Mouse (Mus musculus) embryonic facial prominence, embryonic 14.5 days (tissue): ENCODE results near the gene Zfp652. TPM values are rescaled to one million over a fixed set of nuclear protein-coding genes. Genes with fewer than 3 reads are reported as not detected.
A peak's percentile ranks its signal among the peaks of the same experiment; 100 is the strongest.

Experiments used
- ATAC-seq: fragments of 200-750 bp; cut with Nextera tagmentation; 2 replicates; pipeline ENCODE4 v1.8.0; 2017; ENCODE audit warnings: low read depth, moderate number of reproducible peaks, moderate TSS enrichment
- DNase-seq: peaks from one replicate; pipeline ENCODE4 v3.0.0-alpha.2; 2015; ENCODE audit warnings: low spot score
- H3K27ac ChIP-seq: fragments of 300-500 bp; sonication (generic); replicated peaks from 2 replicates; pipeline ENCODE4 v1.5.1; 2014; ENCODE audit warnings: low read depth, mild to moderate bottlenecking, low read length, moderate library complexity
- H3K27me3 ChIP-seq: fragments of 300-500 bp; sonication (generic); replicated peaks from 2 replicates; pipeline ENCODE4 v1.6.1; 2014; ENCODE audit warnings: low read length; ENCODE audit not compliant: control insufficient read depth, insufficient read depth
- H3K36me3 ChIP-seq: fragments of 300-500 bp; sonication (generic); 2 replicates; pipeline ENCODE4 v1.6.1; 2014; ENCODE audit warnings: low read length, mixed read lengths; ENCODE audit not compliant: control insufficient read depth, insufficient read depth
- H3K4me1 ChIP-seq: fragments of 300-500 bp; sonication (generic); 2 replicates; pipeline ENCODE4 v1.6.1; 2014; ENCODE audit warnings: antibody characterized with exemption, low read length; ENCODE audit not compliant: control insufficient read depth, insufficient read depth
- H3K4me2 ChIP-seq: fragments of 300-500 bp; sonication (generic); 2 replicates; pipeline ENCODE4 v1.6.1; 2014; ENCODE audit warnings: low read depth, mild to moderate bottlenecking, low read length, moderate library complexity, mixed read lengths
- H3K4me3 ChIP-seq: fragments of 300-500 bp; sonication (generic); 2 replicates; pipeline ENCODE4 v1.5.1; 2014; ENCODE audit warnings: low read depth, mild to moderate bottlenecking, low read length
- H3K9ac ChIP-seq: fragments of 300-500 bp; sonication (generic); 2 replicates; pipeline ENCODE4 v1.6.1; 2014; ENCODE audit warnings: low read depth, mild to moderate bottlenecking, low read length, moderate library complexity, mixed read lengths
- H3K9me3 ChIP-seq: fragments of 300-500 bp; sonication (generic); 2 replicates; pipeline ENCODE4 v1.6.1; 2016; ENCODE audit warnings: low read length; ENCODE audit not compliant: control insufficient read depth
- WGBS: fragments of 180-500 bp; shearing (Covaris S2); extraction: QIAGEN DNeasy Blood & Tissue Kit; methylation state at CpG from one replicate; pipeline ENCODE4 v1.1.7; 2014; 5-methylcytosine and 5-hydroxymethylcytosine counted together
- polyA plus RNA-seq: library from polyadenylated mRNA; unstranded; fragments of >200 nt; fragmentation: Nextera tagmentation; extraction: Ambion mirVana; gene quantifications from 2 replicates; pipeline ENCODE4 v1.2.1, GENCODE M21; 2014

Gene Zfp652
- polyA plus RNA-seq, 1 experiment from 2014 or later, result 11.5 TPM

DNA sequence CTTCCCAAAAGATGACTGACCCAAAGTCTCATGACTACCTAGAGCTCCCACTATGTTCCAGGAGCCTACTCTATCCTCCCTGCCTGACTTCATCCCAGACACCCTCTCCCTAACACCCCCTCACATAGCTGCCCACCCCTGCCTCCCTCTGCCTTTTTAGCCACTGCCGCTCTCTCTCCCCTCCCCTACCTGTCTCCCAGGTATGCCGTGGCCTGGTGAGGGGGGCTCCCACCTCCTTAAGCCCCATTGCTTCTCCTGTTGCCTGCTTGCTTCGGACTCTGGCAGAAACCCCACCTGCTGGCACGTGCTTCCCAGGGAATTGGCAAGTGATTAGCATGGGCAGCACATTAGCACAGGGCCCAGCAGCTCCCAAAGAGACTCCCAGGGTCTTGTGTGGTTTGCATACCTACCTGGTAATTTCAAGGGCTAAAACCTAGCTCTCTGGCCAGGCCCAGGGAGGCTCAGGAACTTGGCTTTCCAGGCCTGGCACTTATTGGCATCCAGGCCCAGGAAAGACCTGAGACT is 117.1 kb downstream of the Zfp652 start:
- H3K27ac ChIP-seq, result no peak overlapping the region
- H3K27me3 ChIP-seq, result peaks cover 93% of the 10 kb centered on the region
- WGBS, result 31% methylated on average over 4 of the region's 4 CpGs
- no peaks in the 10 kb centered on the region for H3K36me3 ChIP-seq
- DNase-seq (no peak), ATAC-seq (no peak)
- no peak overlapping the region for H3K9ac ChIP-seq
- H3K9me3 ChIP-seq, result no peaks in the 10 kb centered on the region
- peaks cover 9% of the 10 kb centered on the region for H3K4me1 ChIP-seq
- no peak overlapping the region for H3K4me2 ChIP-seq
- H3K4me3 ChIP-seq, result 0 out of 2 replicates have a peak overlapping the region, but pooled peaks have one; percentile 34

DNA sequence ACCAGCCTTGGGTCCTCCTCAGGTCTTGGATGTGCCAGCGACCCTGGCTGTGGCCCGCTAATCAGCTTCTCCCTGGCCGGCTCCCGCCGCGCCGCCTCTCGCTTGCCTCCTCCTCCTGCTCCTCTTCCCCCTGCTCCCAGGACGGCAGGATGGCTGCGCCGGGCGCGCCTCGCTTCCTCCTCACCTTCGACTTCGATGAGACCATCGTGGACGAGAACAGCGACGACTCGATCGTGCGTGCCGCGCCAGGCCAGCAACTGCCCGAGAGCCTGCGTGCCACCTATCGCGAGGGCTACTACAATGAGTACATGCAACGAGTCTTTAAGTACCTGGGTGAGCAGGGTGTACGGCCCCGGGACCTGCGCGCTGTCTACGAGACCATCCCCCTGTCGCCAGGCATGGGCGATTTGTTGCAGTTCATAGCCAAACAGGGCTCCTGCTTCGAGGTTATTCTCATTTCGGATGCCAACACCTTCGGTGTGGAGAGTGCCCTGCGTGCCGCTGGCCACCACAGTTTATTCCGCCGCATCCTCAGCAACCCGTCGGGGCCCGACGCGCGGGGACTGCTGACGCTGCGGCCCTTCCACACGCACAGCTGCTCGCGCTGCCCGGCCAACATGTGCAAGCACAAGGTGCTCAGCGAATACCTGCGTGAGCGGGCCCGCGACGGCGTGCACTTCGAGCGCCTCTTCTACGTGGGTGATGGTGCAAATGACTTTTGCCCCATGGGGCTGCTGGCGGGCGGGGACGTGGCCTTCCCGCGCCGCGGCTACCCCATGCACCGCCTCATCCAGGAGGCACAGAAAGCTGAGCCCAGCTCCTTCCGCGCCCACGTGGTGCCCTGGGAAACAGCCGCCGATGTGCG is 118.2 kb downstream of the Zfp652 start:
- H3K4me1 ChIP-seq, result peaks cover 5% of the 10 kb centered on the region; the same call in 1 of the 2 replicates
- H3K9ac ChIP-seq, result peak overlapping the region; percentile 43
- whole genome bisulfite sequencing, result 3% methylated on average over 61 of the region's 80 CpGs
- DNase-seq, result no peak
- no peak overlapping the region for H3K27ac ChIP-seq
- no peaks in the 10 kb centered on the region for H3K36me3 ChIP-seq
- ATAC-seq, result no peak
- peaks cover 93% of the 10 kb centered on the region for H3K27me3 ChIP-seq
- H3K4me3 ChIP-seq, result peak overlapping the region; percentile 34
- H3K4me2 ChIP-seq, result peak overlapping the region; percentile 50
- no peaks in the 10 kb centered on the region for H3K9me3 ChIP-seq

DNA sequence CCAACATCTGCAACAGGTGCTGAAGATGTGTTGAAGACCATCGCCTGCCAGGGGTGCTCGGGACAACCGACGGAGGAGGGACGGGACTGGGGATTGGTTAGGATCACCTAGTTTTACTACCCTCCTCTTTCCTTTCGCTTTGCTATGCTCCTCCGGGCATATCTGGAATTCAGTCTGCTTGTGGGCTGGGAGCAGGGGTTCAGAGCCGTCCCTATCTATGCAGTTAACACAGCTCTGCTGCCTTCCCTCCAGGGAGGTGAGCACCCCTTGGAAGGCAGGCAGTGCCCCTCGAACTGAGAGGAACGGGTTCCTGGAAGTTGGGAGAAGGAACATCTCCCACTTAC is 118.8 kb downstream of the Zfp652 start:
- H3K4me2 ChIP-seq, result peak overlapping the region; percentile 50
- H3K4me3 ChIP-seq, result peak overlapping the region; percentile 34
- H3K4me1 ChIP-seq, result peaks cover 5% of the 10 kb centered on the region; the same call in 1 of the 2 replicates
- no peaks in the 10 kb centered on the region for H3K9me3 ChIP-seq
- H3K27ac ChIP-seq, result no peak overlapping the region
- DNase-seq, result no peak
- no peaks in the 10 kb centered on the region for H3K36me3 ChIP-seq
- H3K27me3 ChIP-seq, result peaks cover 99% of the 10 kb centered on the region
- 6% methylated on average over 10 of the region's 10 CpGs for WGBS
- H3K9ac ChIP-seq, result peak overlapping the region; percentile 43; the same call in 1 of the 2 replicates
- no peak for ATAC-seq

DNA sequence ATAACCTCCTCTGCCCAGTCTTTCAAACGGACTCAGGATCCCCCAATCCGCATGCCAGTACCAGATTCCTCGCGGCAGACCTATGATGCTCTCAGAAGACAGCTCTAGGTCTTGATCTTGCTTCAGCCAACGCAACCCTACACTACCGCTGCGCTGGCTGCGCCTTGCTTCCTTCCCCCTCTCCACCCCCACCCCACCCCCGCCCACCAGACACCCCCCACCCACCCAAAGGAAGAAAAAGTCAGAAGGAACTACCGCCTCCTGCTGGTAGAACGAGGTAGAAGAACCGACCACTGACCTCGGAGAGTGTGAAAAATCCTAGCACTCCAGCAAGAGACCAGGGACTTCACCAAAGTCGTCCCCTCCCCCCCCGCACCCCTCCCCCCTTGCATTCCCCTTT is 119.2 kb downstream of the Zfp652 start:
- no peak for ATAC-seq
- WGBS, result 5% methylated on average over 14 of the region's 15 CpGs
- Histone ChIP-seq H3K4me1 (peaks cover 8% of the 10 kb centered on the region; the same call in 1 of the 2 replicates), H3K27me3 (peaks cover 99% of the 10 kb centered on the region), H3K4me3 (peak overlapping the region; percentile 34), H3K4me2 (0 out of 2 replicates have a peak overlapping the region, but pooled peaks have one; percentile 50), H3K36me3 (no peaks in the 10 kb centered on the region), H3K9me3 (no peaks in the 10 kb centered on the region), H3K9ac (no peak overlapping the region), H3K27ac (no peak overlapping the region)
- no peak for DNase-seq

DNA sequence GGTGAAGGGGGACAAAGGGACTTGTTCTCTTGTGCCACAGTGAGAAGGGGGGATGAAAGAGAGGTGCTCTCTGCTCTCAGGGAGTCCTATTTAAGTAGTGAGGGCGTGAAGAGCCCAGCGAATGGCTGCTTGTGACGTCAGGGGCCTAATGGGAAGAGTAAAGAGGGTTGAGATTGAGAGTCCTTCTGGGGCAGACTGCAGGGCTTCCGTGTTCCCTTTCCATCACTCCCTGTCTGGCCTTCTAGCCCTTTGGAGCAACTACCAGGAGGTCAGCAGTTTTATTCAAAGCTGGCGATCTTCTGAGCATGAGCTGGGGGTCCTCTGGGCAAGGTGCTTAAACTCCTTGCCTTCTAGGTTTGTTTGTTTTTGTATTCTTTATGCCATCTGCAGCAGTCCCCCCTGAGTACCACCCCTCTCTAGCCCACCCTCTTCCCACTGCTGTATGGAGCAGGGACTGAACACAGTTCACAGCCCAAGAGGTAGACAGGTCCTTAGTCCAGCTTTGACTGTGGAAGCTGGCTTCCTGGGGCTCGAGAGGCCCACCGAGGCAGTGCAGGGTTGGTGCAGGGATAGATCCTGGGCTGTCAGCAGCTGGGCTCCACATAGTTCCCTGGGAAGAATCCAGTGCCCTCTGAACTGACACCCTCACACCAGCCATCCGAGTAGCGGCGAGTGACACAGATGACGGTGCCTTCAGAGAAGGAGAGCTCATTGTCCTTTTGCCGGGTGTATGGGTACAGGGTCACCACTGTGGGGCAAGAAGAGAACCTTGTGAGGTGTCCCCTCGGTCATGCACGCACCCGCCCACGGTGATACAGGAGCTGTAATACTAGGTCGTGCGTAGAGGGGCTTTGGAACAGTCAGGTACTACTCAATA is 119.9 kb downstream of the Zfp652 start:
- Histone ChIP-seq H3K9ac (no peak overlapping the region), H3K4me1 (peaks cover 14% of the 10 kb centered on the region), H3K27me3 (peaks cover 92% of the 10 kb centered on the region), H3K4me2 (no peak overlapping the region), H3K27ac (no peak overlapping the region), H3K36me3 (no peaks in the 10 kb centered on the region), H3K9me3 (no peaks in the 10 kb centered on the region), H3K4me3 (no peak overlapping the region)
- no peak for DNase-seq
- 40% methylated on average over 18 of the region's 18 CpGs for WGBS
- no peak for ATAC-seq

DNA sequence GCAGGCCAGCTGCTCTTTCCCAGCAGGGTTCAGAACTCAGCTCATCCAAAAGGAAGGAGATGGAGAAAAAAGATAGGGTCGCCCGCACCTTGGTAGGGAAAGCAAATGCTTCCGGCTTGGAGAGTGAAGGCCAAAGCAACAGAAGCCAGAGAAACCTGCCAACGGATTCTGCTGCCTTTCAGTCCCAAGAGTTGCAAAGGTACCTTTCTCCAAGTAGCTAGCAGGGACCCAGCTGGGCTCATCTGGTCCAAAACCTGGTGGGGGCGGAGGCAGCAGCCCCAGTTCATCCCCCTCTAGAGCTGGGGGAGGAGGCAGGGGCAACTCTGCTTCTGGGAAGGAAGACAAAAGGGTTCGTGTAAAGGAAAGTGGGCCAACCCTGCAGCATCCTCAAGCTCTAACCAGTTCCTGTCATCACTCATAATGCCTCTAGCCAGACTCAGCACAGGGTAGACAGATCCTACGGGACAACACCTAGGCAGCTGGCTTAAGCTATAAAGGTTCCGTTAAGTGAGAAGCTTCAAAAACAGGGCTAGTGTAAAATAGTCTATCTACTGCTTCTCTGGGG is 120.6 kb downstream of the Zfp652 start:
- ATAC-seq, result no peak
- Histone ChIP-seq H3K9ac (no peak overlapping the region), H3K27ac (no peak overlapping the region), H3K4me1 (peaks cover 17% of the 10 kb centered on the region), H3K4me3 (no peak overlapping the region), H3K9me3 (no peaks in the 10 kb centered on the region), H3K4me2 (no peak overlapping the region), H3K27me3 (peaks cover 86% of the 10 kb centered on the region), H3K36me3 (no peaks in the 10 kb centered on the region)
- WGBS, result 15% methylated on average over 8 of the region's 8 CpGs
- no peak for DNase-seq

DNA sequence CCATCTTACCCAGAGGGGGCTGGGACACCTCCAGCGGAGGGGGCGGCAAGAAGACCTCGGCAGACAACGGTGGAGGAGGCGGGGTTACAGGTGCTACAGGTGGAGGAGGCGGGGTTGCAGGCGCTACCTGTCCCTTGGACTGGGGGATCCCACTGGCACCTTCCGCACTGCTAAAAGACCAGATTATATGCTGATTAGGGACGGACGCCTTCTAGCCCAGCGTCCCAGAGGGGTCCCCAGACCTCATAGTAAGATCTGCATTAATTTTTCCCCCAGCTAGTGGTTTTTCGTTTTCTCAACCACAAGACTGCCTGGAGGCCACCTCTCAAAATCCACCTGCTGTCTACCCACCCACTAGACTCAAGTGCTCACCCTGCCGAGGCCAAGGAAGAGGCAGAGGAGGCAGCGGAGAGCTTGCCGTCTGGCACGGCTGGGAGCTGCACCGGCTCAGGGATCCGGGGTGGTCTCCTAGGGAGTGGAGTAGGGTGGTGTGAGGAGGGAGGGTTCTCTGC is 121.2 kb downstream of the Zfp652 start:
- DNase-seq (no peak), ATAC-seq (peak; percentile 35)
- Histone ChIP-seq H3K36me3 (no peaks in the 10 kb centered on the region), H3K4me3 (no peak overlapping the region), H3K27ac (no peak overlapping the region), H3K4me2 (peak overlapping the region; percentile 17; the same call in 1 of the 2 replicates), H3K9me3 (no peaks in the 10 kb centered on the region), H3K9ac (no peak overlapping the region), H3K27me3 (peaks cover 80% of the 10 kb centered on the region), H3K4me1 (peaks cover 17% of the 10 kb centered on the region)
- 5% methylated on average over 16 of the region's 18 CpGs for WGBS

DNA sequence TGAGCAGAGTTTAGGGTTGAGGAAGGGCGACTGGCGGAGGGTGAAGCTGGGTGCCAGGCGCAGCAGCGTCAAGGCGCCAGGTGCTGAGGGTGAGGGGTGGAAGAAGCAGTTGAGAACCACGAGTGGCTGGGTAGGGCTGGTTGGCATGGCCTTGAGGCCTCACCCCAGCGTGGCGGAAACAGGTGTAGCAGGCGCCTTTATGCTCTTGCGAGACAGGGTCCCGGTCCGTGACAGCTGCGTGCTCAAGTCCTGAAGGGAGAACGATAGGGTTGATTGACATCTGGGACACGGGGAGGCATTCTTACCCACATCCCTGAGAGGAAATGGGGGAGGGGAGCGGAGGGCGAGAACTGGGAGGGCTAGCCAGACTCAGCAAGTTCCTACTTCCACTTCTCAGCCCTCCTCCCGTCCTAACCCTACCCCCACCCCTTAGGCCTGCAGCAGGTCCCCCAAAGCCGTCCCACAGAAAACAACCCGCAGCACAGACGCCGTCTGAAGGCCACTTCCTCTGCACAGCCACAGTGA is 121.7 kb downstream of the Zfp652 start:
- H3K4me2 ChIP-seq, result peak overlapping the region; percentile 17
- H3K9ac ChIP-seq, result no peak overlapping the region
- DNase-seq (peak; percentile 70), ATAC-seq (peak; percentile 45)
- H3K4me1 ChIP-seq, result peaks cover 17% of the 10 kb centered on the region
- no peaks in the 10 kb centered on the region for H3K9me3 ChIP-seq
- H3K36me3 ChIP-seq, result no peaks in the 10 kb centered on the region
- WGBS, result 5% methylated on average over 21 of the region's 22 CpGs
- H3K4me3 ChIP-seq, result no peak overlapping the region
- no peak overlapping the region for H3K27ac ChIP-seq
- peaks cover 75% of the 10 kb centered on the region for H3K27me3 ChIP-seq
